Mouse (Mus musculus): ENCODE measurements around the gene Hist1h3a. TPM values are rescaled to one million over a fixed set of nuclear protein-coding genes. Genes with fewer than 3 reads are reported as not detected.

The Hist1h3a gene
- polyA plus RNA-seq, 1 experiment, result 38.4 TPM

DNA sequence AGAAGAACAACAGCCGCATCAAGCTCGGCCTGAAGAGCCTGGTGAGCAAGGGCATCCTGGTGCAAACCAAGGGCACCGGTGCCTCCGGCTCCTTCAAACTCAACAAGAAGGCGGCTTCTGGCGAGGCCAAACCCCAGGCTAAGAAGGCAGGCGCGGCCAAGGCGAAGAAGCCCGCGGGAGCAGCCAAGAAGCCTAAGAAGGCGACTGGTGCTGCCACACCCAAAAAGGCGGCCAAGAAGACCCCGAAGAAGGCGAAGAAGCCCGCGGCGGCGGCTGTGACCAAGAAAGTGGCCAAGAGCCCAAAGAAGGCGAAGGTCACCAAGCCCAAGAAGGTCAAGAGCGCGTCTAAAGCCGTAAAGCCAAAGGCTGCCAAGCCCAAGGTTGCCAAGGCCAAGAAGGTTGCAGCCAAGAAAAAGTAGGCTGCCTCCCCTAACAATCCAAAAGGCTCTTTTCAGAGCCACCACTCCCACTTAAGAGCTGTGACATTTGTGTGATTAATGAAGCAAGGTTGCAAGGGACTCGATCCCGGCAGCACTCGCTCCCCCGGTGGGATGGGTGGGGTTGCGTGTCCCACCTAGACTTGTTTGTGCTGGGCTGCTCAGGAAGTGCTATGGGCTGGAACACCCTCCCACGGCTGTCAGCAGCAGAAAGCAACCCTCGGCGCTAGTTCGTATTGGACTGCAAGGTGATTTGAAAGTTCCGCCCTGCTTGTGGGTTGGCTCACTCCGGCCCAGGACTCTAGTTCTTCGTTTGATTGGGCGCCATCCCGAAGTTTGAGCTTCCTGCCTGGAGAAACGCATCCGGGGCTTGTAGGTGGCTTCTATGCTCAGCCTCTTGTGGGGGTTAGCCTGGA is 22.9 kb downstream of the Hist1h3a start:
- under 1% methylated on average over 39 of the region's 39 CpGs for WGBS
- Histone ChIP-seq H3K4me1 (ENCODE audit: control insufficient read depth, insufficient read depth, insufficient read length) (no peaks in the 10 kb centered on the region), H3K27ac (ENCODE audit: insufficient read depth, low read length) (peak overlapping the region; percentile 98), H3K4me3 (ENCODE audit: extremely low read depth, insufficient read depth, insufficient read length) (peak overlapping the region; percentile 67), H3K36me3 (ENCODE audit: control insufficient read depth, insufficient read depth, low read length) (no peaks in the 10 kb centered on the region; the same call in 1 of the 2 replicates), H3K27me3 (ENCODE audit: control insufficient read depth, insufficient read depth, low read length) (no peaks in the 10 kb centered on the region)
- TF ChIP-seq POLR2A (IDR thresholded peaks at IDR 0.05; ENCODE audit: low read depth, low read length), result peak; percentile 89
- no peak for TF ChIP-seq CTCF (IDR thresholded peaks at IDR 0.05; ENCODE audit: extremely low read depth, insufficient read depth, insufficient read length, insufficient replicate concordance)
- DNase-seq (ENCODE audit: low read depth in 1 of 2, low spot score in 2 of 2), result peak; percentile 90 to 91

DNA sequence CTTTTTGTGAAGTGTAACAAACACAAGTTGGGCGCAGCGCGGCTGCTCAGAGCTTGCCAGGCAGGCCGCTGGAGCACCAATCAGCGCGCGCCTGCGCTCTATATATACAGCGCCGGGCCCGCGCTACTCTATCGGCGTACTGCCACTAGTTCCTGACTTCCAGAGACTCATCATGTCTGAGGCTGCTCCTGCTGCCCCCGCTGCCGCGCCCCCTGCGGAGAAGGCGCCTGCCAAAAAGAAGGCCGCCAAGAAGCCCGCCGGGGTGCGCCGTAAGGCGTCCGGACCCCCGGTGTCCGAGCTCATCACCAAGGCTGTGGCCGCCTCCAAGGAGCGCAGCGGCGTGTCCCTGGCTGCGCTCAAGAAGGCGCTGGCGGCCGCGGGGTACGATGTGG is 23.5 kb downstream of the Hist1h3a start, which contains the start of gene Hist1h1c:
Gene Hist1h1c (plus strand): TSS at position 132 of the 392 bp plus-strand sequence.
- no peaks in the 10 kb centered on the region for H3K27me3 ChIP-seq (ENCODE audit: control insufficient read depth, insufficient read depth, low read length)
- peak within 1 kb of the TSS; percentile 67 for H3K4me3 ChIP-seq (ENCODE audit: extremely low read depth, insufficient read depth, insufficient read length)
- H3K27ac ChIP-seq (ENCODE audit: insufficient read depth, low read length), result peak within 1 kb of the TSS; percentile 98
- WGBS, result under 1% methylated on average over 37 of the region's 38 CpGs
- H3K36me3 ChIP-seq (ENCODE audit: control insufficient read depth, insufficient read depth, low read length), result no peaks in the 10 kb centered on the region; the same call in 1 of the 2 replicates
- TF ChIP-seq CTCF (IDR thresholded peaks at IDR 0.05; ENCODE audit: extremely low read depth, insufficient read depth, insufficient read length, insufficient replicate concordance), result no peak
- TF ChIP-seq POLR2A (IDR thresholded peaks at IDR 0.05; ENCODE audit: low read depth, low read length), result peak; percentile 99
- peak; percentile 89 to 90 for DNase-seq (ENCODE audit: low read depth in 1 of 2, low spot score in 2 of 2)
- no peaks in the 10 kb centered on the region for H3K4me1 ChIP-seq (ENCODE audit: control insufficient read depth, insufficient read depth, insufficient read length)

DNA sequence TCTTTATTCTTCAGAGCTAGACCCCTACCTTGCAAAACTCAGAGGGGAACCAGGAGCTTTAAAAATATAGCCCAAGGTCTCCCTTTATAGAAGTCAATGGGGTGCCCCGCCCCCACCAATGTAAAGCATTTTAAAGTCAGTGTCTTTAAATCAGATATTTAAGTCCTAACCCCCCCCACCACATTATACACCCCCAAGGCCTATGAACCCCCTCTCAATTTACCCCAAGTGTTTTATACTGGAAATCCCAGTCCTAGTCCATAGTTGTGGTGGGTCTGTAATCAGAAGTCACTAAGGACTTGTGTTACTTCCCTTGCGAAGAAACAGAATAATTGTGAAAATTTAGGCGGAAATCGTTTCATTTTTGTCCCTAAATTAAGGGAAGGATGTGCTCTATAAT is 24.1 kb downstream of the Hist1h3a start:
- TF ChIP-seq CTCF (IDR thresholded peaks at IDR 0.05; ENCODE audit: extremely low read depth, insufficient read depth, insufficient read length, insufficient replicate concordance), result no peak
- no peak for TF ChIP-seq POLR2A (IDR thresholded peaks at IDR 0.05; ENCODE audit: low read depth, low read length)
- H3K27ac ChIP-seq (ENCODE audit: insufficient read depth, low read length), result peak overlapping the region; percentile 98; the same call in 1 of the 2 replicates
- H3K36me3 ChIP-seq (ENCODE audit: control insufficient read depth, insufficient read depth, low read length), result no peaks in the 10 kb centered on the region; the same call in 1 of the 2 replicates
- no peaks in the 10 kb centered on the region for H3K27me3 ChIP-seq (ENCODE audit: control insufficient read depth, insufficient read depth, low read length)
- DNase-seq (ENCODE audit: low read depth in 1 of 2, low spot score in 2 of 2), result no peak
- no peaks in the 10 kb centered on the region for H3K4me1 ChIP-seq (ENCODE audit: control insufficient read depth, insufficient read depth, insufficient read length)
- 0 out of 2 replicates have a peak overlapping the region, but pooled peaks have one; percentile 67 for H3K4me3 ChIP-seq (ENCODE audit: extremely low read depth, insufficient read depth, insufficient read length)
- WGBS, result 29% methylated on average over 4 of the region's 4 CpGs

DNA sequence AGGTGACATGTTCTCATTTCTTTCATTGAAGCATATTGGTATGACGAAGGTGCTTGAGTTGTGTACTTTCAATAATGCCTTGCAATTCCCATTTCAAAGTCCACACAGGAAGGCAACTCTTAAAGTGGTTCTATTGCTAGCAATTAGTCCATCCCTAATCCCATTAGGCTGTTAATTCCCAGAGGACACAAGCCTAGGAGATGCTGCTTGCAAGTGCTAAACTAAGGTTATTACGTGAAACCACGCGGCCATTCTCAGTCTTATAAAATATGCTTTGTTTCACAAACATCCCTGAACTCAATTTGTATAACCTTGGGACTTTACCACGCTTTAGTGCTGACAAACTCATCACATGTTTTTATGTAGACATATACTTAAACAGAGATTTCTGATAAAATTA is 25.1 kb downstream of the Hist1h3a start:
- no peak for DNase-seq (ENCODE audit: low read depth in 1 of 2, low spot score in 2 of 2)
- H3K36me3 ChIP-seq (ENCODE audit: control insufficient read depth, insufficient read depth, low read length), result no peaks in the 10 kb centered on the region; the same call in 1 of the 2 replicates
- no peaks in the 10 kb centered on the region for H3K4me1 ChIP-seq (ENCODE audit: control insufficient read depth, insufficient read depth, insufficient read length)
- TF ChIP-seq CTCF (IDR thresholded peaks at IDR 0.05; ENCODE audit: extremely low read depth, insufficient read depth, insufficient read length, insufficient replicate concordance) (no peak), POLR2A (IDR thresholded peaks at IDR 0.05; ENCODE audit: low read depth, low read length) (no peak)
- H3K27ac ChIP-seq (ENCODE audit: insufficient read depth, low read length), result no peak overlapping the region
- H3K4me3 ChIP-seq (ENCODE audit: extremely low read depth, insufficient read depth, insufficient read length), result no peak overlapping the region
- 94% methylated on average over 5 of the region's 5 CpGs for WGBS
- no peaks in the 10 kb centered on the region for H3K27me3 ChIP-seq (ENCODE audit: control insufficient read depth, insufficient read depth, low read length)

DNA sequence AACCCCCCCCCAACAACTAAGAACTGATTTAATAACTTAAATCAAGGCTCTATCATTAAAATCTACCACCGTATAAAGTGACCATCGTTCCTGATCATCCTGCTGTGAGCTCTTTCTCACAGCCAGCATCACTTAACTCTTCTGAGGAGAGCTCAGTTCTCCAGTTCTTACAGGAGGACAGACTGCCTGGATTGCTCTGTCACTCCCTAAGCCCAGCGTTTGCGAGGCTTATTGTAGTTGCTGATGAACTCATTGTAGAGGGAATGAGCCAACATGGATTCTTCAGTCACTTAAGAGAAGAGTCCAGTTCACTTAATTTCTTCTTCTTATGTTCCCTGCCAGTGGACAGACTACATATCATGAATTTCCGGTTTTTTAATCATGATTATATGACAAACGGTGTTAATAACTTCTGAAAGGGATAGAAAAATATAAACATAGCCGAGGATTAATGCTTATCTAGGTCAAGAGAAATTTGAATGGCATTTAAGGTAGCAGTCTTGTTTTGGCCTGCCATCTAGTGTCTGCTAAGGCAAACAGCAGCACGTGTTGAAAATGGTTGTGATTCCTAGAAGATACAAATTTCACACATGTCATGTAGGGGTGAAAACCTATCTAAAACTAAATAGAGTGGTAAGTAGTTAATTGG is 29.9 kb downstream of the Hist1h3a start:
- 32% methylated on average over 8 of the region's 8 CpGs for WGBS
- no peak overlapping the region for H3K27ac ChIP-seq (ENCODE audit: insufficient read depth, low read length)
- TF ChIP-seq CTCF (IDR thresholded peaks at IDR 0.05; ENCODE audit: extremely low read depth, insufficient read depth, insufficient read length, insufficient replicate concordance), result peak; percentile 38; the same call in 1 of the 2 replicates
- no peak for TF ChIP-seq POLR2A (IDR thresholded peaks at IDR 0.05; ENCODE audit: low read depth, low read length)
- peak in 1 of 2 experiments; percentile 36 for DNase-seq (ENCODE audit: low read depth in 1 of 2, low spot score in 2 of 2)
- H3K27me3 ChIP-seq (ENCODE audit: control insufficient read depth, insufficient read depth, low read length), result no peaks in the 10 kb centered on the region
- H3K4me3 ChIP-seq (ENCODE audit: extremely low read depth, insufficient read depth, insufficient read length), result no peak overlapping the region
- no peaks in the 10 kb centered on the region; the same call in 1 of the 2 replicates for H3K4me1 ChIP-seq (ENCODE audit: control insufficient read depth, insufficient read depth, insufficient read length)
- H3K36me3 ChIP-seq (ENCODE audit: control insufficient read depth, insufficient read depth, low read length), result no peaks in the 10 kb centered on the region

DNA sequence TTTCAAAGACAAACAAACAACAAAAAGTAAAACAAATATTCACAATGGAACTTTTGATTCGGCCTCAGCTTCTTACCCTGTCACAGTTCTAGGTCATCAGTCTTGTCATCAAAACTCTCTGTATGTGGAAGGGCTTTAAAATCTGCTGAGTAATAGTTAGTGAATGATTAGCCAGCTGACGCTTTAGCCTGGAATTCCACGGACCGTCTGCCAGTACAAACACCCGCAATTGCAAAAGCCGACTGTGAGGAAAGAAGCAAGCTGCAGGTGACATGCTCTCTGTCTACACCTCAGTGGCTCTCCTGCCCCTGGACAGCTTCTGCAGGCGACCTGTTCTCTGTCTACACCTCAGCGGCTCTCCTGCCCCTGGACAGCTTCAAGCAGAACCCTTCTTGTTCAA is 31.7 kb downstream of the Hist1h3a start:
- H3K4me3 ChIP-seq (ENCODE audit: extremely low read depth, insufficient read depth, insufficient read length), result no peak overlapping the region
- H3K4me1 ChIP-seq (ENCODE audit: control insufficient read depth, insufficient read depth, insufficient read length), result no peaks in the 10 kb centered on the region; the same call in 1 of the 2 replicates
- WGBS, result 72% methylated on average over 8 of the region's 8 CpGs
- no peaks in the 10 kb centered on the region for H3K36me3 ChIP-seq (ENCODE audit: control insufficient read depth, insufficient read depth, low read length)
- no peaks in the 10 kb centered on the region for H3K27me3 ChIP-seq (ENCODE audit: control insufficient read depth, insufficient read depth, low read length)
- no peak overlapping the region for H3K27ac ChIP-seq (ENCODE audit: insufficient read depth, low read length)
- no peak for DNase-seq (ENCODE audit: low read depth in 1 of 2, low spot score in 2 of 2)
- TF ChIP-seq POLR2A (IDR thresholded peaks at IDR 0.05; ENCODE audit: low read depth, low read length), result no peak
- no peak for TF ChIP-seq CTCF (IDR thresholded peaks at IDR 0.05; ENCODE audit: extremely low read depth, insufficient read depth, insufficient read length, insufficient replicate concordance)

Measured in spleen, adult 2 months (tissue).